Mouse (Mus musculus): ENCODE measurements around the gene Rgs14. TPM values are rescaled to one million over a fixed set of nuclear protein-coding genes. Genes with fewer than 3 reads are reported as not detected.

The Rgs14 gene
- total and polyA plus RNA-seq, 2 experiments, result 0.28 to 0.70 TPM

DNA sequence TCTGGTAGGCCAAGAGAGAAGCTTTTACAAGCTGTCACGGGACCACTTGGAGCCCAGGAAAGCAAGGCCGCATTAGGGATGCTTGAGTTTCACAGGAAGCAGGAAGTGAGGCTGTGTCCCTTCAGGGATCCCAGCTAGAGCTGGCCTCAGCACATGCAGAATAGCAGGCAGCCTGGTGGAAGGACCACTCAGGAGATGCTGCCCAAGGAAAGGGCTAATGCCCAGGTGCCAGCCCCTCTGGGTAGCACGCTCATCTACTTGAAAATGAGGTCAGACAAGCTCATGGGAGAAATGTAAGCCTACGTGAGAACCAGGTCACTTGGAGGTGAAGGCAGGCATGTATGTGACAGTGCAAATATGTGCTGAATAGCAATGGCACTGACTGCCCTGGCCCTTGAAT is 42.4 kb upstream of the Rgs14 start:
- Histone ChIP-seq H3K4me3 (ENCODE audit: insufficient read depth, low read depth, low read length) (no peak overlapping the region), H3K9ac (ENCODE audit: low read depth, low read length) (no peak overlapping the region), H3K36me3 (ENCODE audit: control insufficient read depth, insufficient read depth, low read length) (peaks cover 18% of the 10 kb centered on the region), H3K27me3 (ENCODE audit: control insufficient read depth, insufficient read depth, low read length) (no peaks in the 10 kb centered on the region), H3K79me2 (ENCODE audit: control insufficient read depth, insufficient read depth, low read length) (no peaks in the 10 kb centered on the region), H3K4me1 (ENCODE audit: control insufficient read depth, insufficient read depth, low read length) (peaks cover 8% of the 10 kb centered on the region), H3K27ac (replicated peaks; ENCODE audit: insufficient read depth, low read depth, low read length) (no peak overlapping the region)
- no peak for DNase-seq (ENCODE audit: extremely low read depth, low read depth, low spot score)
- 49% methylated on average over 4 of the region's 4 CpGs for WGBS
- TF ChIP-seq CTCF (IDR thresholded peaks at IDR 0.05; ENCODE audit: low read depth, low read length) (no peak), POLR2A (IDR thresholded peaks at IDR 0.05; ENCODE audit: extremely low read depth, insufficient read depth, low read length) (no peak)

DNA sequence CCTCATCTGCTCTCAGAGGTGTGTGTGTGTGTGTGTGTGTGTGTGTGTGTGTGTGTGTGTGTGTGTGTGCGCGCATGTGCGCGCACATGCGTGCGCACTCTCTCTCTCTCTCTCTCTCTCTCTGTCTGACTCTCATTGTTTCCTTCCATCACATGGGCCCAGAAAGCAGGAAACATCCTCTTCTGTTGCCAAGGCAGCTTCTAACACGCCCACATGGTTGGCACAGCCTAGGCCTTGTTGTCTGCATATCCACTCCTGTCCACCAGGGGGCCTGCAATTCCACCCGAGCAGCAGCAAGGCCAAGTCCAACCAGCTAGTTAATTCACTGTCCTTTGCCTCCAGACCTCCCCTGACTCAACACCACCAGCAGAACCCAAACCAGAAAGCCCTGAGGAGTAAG is 41.9 kb upstream of the Rgs14 start:
- Histone ChIP-seq H3K36me3 (ENCODE audit: control insufficient read depth, insufficient read depth, low read length) (peaks cover 18% of the 10 kb centered on the region), H3K27ac (replicated peaks; ENCODE audit: insufficient read depth, low read depth, low read length) (no peak overlapping the region), H3K4me3 (ENCODE audit: insufficient read depth, low read depth, low read length) (no peak overlapping the region), H3K79me2 (ENCODE audit: control insufficient read depth, insufficient read depth, low read length) (no peaks in the 10 kb centered on the region), H3K27me3 (ENCODE audit: control insufficient read depth, insufficient read depth, low read length) (no peaks in the 10 kb centered on the region), H3K9ac (ENCODE audit: low read depth, low read length) (no peak overlapping the region), H3K4me1 (ENCODE audit: control insufficient read depth, insufficient read depth, low read length) (peaks cover 8% of the 10 kb centered on the region)
- peak; percentile 82 for DNase-seq (ENCODE audit: extremely low read depth, low read depth, low spot score)
- 15% methylated on average over 8 of the region's 8 CpGs for WGBS
- TF ChIP-seq CTCF (IDR thresholded peaks at IDR 0.05; ENCODE audit: low read depth, low read length) (peak; percentile 98), POLR2A (IDR thresholded peaks at IDR 0.05; ENCODE audit: extremely low read depth, insufficient read depth, low read length) (no peak)

- H3K36me3 ChIP-seq (ENCODE audit: control insufficient read depth, insufficient read depth, low read length), result peaks cover 15% of the 10 kb centered on the region
- H3K4me1 ChIP-seq (ENCODE audit: control insufficient read depth, insufficient read depth, low read length), result peaks cover 4% of the 10 kb centered on the region; the same call in 1 of the 2 replicates
- no peak overlapping the region for H3K9ac ChIP-seq (ENCODE audit: low read depth, low read length)
- H3K27ac ChIP-seq (replicated peaks; ENCODE audit: insufficient read depth, low read depth, low read length), result no peak overlapping the region
- TF ChIP-seq POLR2A (IDR thresholded peaks at IDR 0.05; ENCODE audit: extremely low read depth, insufficient read depth, low read length) (no peak), CTCF (IDR thresholded peaks at IDR 0.05; ENCODE audit: low read depth, low read length) (no peak)
- no peaks in the 10 kb centered on the region for H3K79me2 ChIP-seq (ENCODE audit: control insufficient read depth, insufficient read depth, low read length)
- H3K27me3 ChIP-seq (ENCODE audit: control insufficient read depth, insufficient read depth, low read length), result no peaks in the 10 kb centered on the region
- H3K4me3 ChIP-seq (ENCODE audit: insufficient read depth, low read depth, low read length), result no peak overlapping the region
- WGBS, result 83% methylated on average over 6 of the region's 6 CpGs
- DNase-seq (ENCODE audit: extremely low read depth, low read depth, low spot score), result no peak
These were observed 41.4 kb upstream of the Rgs14 start for GRCm38 (mm10) chr13:55328171-55328570.

GRCm38 (mm10) chr13:55328641-55329040 is 40.9 kb upstream of the Rgs14 start:
- Histone ChIP-seq H3K79me2 (ENCODE audit: control insufficient read depth, insufficient read depth, low read length) (no peaks in the 10 kb centered on the region), H3K27me3 (ENCODE audit: control insufficient read depth, insufficient read depth, low read length) (no peaks in the 10 kb centered on the region), H3K27ac (replicated peaks; ENCODE audit: insufficient read depth, low read depth, low read length) (no peak overlapping the region), H3K9ac (ENCODE audit: low read depth, low read length) (no peak overlapping the region), H3K4me3 (ENCODE audit: insufficient read depth, low read depth, low read length) (no peak overlapping the region), H3K36me3 (ENCODE audit: control insufficient read depth, insufficient read depth, low read length) (peaks cover 11% of the 10 kb centered on the region), H3K4me1 (ENCODE audit: control insufficient read depth, insufficient read depth, low read length) (peaks cover 1% of the 10 kb centered on the region; the same call in 1 of the 2 replicates)
- 92% methylated on average over 4 of the region's 4 CpGs for whole genome bisulfite sequencing
- TF ChIP-seq CTCF (IDR thresholded peaks at IDR 0.05; ENCODE audit: low read depth, low read length), result no peak
- TF ChIP-seq POLR2A (IDR thresholded peaks at IDR 0.05; ENCODE audit: extremely low read depth, insufficient read depth, low read length), result no peak
- DNase-seq (ENCODE audit: extremely low read depth, low read depth, low spot score), result no peak

- no peak for DNase-seq (ENCODE audit: extremely low read depth, low read depth, low spot score)
- Histone ChIP-seq H3K27ac (replicated peaks; ENCODE audit: insufficient read depth, low read depth, low read length) (no peak overlapping the region), H3K27me3 (ENCODE audit: control insufficient read depth, insufficient read depth, low read length) (no peaks in the 10 kb centered on the region), H3K79me2 (ENCODE audit: control insufficient read depth, insufficient read depth, low read length) (no peaks in the 10 kb centered on the region), H3K36me3 (ENCODE audit: control insufficient read depth, insufficient read depth, low read length) (peaks cover 5% of the 10 kb centered on the region), H3K9ac (ENCODE audit: low read depth, low read length) (peak overlapping the region; percentile 26; the same call in 1 of the 2 replicates), H3K4me1 (ENCODE audit: control insufficient read depth, insufficient read depth, low read length) (peaks cover 1% of the 10 kb centered on the region; the same call in 1 of the 2 replicates), H3K4me3 (ENCODE audit: insufficient read depth, low read depth, low read length) (peak overlapping the region; percentile 51; the same call in 1 of the 2 replicates)
- WGBS, result 5% methylated on average over 29 of the region's 29 CpGs
- TF ChIP-seq CTCF (IDR thresholded peaks at IDR 0.05; ENCODE audit: low read depth, low read length), result no peak
- TF ChIP-seq POLR2A (IDR thresholded peaks at IDR 0.05; ENCODE audit: extremely low read depth, insufficient read depth, low read length), result no peak
These were observed 40.3 kb upstream of the Rgs14 start for GRCm38 (mm10) chr13:55329109-55329682.

All from liver, adult 2 months (tissue).